Mouse (Mus musculus) erythroblast, embryonic 14.5 days (primary cell): ENCODE data around the gene Pithd1.

ENCODE experiments used
- GATA1 ChIP-seq: IDR thresholded peaks from 2 replicates; pipeline ENCODE4 v1.6.1; 2012; ENCODE audit warnings: low read length, inconsistent platforms, mixed read lengths
- TAL1 ChIP-seq: IDR thresholded peaks from 3 replicates; pipeline ENCODE4 v1.6.1; 2012; ENCODE audit warnings: low read length, inconsistent platforms, mixed read lengths

DNA sequence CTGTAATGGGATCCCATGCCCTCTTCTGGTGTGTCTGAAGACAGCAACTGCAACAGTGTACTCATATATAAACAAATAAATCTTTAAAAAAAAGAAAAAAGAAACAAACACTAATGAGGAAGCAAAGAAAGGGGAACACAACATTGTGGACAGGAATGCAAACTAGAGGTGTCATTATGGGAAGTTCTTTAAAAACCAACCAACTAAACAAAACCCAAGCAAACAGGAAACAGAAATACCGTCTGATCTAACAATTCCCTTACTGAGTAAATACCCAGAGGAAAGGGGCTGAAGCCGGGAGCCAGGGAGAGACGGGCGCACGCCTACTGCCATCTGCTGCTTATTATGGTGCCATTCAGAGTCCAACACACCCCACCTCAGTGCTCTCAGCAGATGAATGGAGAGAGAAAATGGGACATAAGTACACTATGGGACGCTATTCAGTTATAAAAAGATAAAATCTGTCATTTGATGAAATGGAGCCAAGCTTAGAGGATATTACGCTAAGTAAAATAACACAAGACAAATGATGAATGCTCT, 5.5 kb downstream of the Pithd1 start:
- no peak for TF ChIP-seq GATA1
- TF ChIP-seq TAL1, result no peak
